Mouse (Mus musculus): Measurements from ENCODE around the gene Csnk1d. TPM values are rescaled to one million over a fixed set of nuclear protein-coding genes. Genes with fewer than 3 reads are reported as not detected.

The Csnk1d gene
- 73.3 TPM for polyA plus RNA-seq (2014; fragmentation: Illumina TruSeq; extraction: RNeasy Lipid Tissue Mini Kit (QIAGEN cat#74804); ENCODE audit: low read depth, low replicate concordance)

DNA sequence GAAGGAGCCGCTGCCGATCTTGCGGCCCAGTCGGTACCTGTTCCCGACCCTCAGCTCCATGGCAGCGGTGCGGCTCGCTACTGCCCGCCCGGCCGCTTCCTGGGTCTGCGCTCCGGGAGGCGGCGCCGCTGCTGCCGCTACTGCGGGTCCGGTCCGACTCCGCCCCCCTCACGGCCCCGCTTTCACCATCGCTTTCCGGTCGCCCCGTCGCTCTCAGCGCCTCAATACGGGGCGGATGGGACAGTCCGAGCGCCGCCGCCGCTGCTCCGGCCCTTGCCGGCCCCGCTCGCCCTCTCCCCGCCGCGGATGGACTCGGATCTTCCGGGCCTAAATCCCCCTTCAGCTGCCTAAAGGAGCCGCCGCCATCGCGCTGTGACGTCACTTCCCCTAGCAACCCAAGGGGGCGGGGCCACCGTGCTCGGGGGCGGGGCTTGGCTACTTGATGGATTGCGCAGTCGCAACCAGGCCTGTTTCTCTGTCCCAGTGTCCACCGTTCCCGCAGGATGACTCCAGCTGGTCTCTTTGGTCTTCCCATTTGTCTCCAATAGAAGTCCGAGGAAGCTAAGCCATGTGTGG lies at the start of gene Csnk1d:
TSS of gene Csnk1d (minus strand) at position 380 of the 576 bp plus-strand sequence.

DNA sequence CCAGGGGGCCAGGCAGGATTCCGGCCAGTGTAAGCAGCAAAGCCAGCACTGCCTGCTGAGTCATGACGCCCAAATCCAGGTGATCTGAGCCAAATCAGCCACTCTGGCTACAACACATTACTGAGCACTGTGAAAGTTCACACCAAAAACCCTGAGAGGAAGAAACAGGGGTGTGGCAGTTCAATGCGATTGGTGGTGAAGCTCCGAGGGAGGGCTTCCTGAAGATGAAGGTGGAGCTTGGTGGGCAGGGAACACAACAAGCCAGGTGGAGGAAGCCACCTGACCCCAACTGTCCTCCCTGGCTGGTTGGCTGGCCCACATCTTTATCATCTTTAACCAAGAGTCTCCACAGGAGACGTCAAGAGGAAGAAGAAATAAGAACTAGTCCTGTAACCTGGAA lies 48.2 kb upstream of the Csnk1d start, which contains the start of gene Cd7:
TSS of gene Cd7 (minus strand) at position 117 of the 400 bp plus-strand sequence.

DNA sequence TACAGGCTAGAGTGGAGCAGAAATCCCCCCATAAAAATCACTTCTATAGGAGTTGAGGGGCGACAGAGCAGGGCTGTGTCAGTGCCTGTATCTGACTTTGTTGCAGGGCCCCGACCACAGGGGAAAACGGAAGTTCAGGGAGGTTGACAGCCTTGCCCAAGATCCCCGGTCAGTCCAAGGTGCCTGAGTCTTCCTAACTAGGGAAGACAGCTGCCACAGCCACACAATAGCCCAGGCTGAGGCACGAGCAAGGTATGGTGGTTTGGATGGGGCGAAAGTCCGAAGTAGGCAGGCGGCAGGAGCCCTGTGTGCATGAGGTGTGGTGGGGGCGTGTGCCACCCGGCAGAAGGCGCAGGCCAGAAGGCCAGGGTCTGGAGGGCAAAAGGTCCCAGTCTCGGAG lies 42.8 kb downstream of the Csnk1d start, which contains the start of gene Slc16a3:
TSS of gene Slc16a3 (plus strand) at position 153 of the 400 bp plus-strand sequence.

DNA sequence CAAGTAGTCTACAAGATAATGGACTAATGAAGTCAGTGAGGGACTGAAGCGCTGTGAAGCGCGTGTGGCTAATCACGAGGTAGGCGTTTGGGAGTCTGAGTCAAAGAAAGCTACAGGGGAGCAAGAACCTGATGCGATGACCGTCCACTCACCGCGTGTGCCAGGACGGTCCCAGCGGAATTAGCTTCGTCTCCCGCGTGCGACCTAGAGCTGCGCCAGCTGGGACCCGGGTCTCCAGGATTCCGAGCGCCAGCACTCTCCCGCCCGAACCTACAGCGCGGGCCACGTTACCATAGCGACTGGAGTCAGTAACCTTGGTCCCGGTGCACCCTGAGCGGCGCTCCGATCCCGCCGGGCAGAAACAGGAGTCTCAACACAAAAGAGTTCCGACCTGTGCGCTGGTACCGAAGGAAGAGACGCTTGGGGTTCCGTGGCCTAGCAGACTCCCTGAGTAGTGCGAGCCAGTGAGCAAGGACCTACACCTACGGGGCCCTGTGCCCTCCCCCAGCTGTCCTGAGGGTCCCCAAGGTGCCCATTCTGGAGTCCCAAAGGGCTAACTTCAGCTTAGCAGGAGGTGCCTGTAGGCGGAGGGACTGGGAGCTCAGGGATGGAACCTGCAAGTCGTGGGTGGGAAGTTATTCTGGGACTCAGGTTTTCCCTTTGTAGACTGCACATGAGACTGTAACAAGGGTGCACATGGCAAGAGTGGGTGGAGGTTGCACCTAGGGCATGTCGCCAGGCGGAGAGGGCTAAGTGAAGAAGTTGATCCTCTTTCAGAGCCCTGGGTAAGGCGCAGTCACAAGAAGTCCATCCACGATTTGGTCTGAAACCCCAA lies 58.3 kb downstream of the Csnk1d start, which contains the start of gene Ccdc57:
TSS of gene Ccdc57 (minus strand) at position 309 of the 835 bp plus-strand sequence.

Other genes with a start within 250 kb of the Csnk1d start
- gene Hmga1b, start 228.5 kb downstream of the Csnk1d start, polyA plus RNA-seq (2014; fragmentation: Illumina TruSeq; extraction: RNeasy Lipid Tissue Mini Kit (QIAGEN cat#74804); ENCODE audit: low read depth, low replicate concordance): not detected
- gene Rfng, start 207.1 kb downstream of the Csnk1d start, polyA plus RNA-seq (2014; fragmentation: Illumina TruSeq; extraction: RNeasy Lipid Tissue Mini Kit (QIAGEN cat#74804); ENCODE audit: low read depth, low replicate concordance): not detected
- 30.7 TPM for gene Gps1, start 207.1 kb downstream of the Csnk1d start, polyA plus RNA-seq (2014; fragmentation: Illumina TruSeq; extraction: RNeasy Lipid Tissue Mini Kit (QIAGEN cat#74804); ENCODE audit: low read depth, low replicate concordance)
- gene Dus1l, start 194.9 kb downstream of the Csnk1d start, polyA plus RNA-seq (2014; fragmentation: Illumina TruSeq; extraction: RNeasy Lipid Tissue Mini Kit (QIAGEN cat#74804); ENCODE audit: low read depth, low replicate concordance): 4.8 TPM
- gene Fasn, start 166.8 kb downstream of the Csnk1d start, polyA plus RNA-seq (2014; fragmentation: Illumina TruSeq; extraction: RNeasy Lipid Tissue Mini Kit (QIAGEN cat#74804); ENCODE audit: low read depth, low replicate concordance): 10.8 TPM
- 1.2 TPM for gene Ccdc57, start 58.5 kb downstream of the Csnk1d start, polyA plus RNA-seq (2014; fragmentation: Illumina TruSeq; extraction: RNeasy Lipid Tissue Mini Kit (QIAGEN cat#74804); ENCODE audit: low read depth, low replicate concordance)
- gene Slc16a3, start 42.9 kb downstream of the Csnk1d start, polyA plus RNA-seq (2014; fragmentation: Illumina TruSeq; extraction: RNeasy Lipid Tissue Mini Kit (QIAGEN cat#74804); ENCODE audit: low read depth, low replicate concordance): 0.12 TPM
- gene Cd7, start 48.1 kb upstream of the Csnk1d start, polyA plus RNA-seq (2014; fragmentation: Illumina TruSeq; extraction: RNeasy Lipid Tissue Mini Kit (QIAGEN cat#74804); ENCODE audit: low read depth, low replicate concordance): not detected
- gene Sectm1b, start 72.2 kb upstream of the Csnk1d start, polyA plus RNA-seq (2014; fragmentation: Illumina TruSeq; extraction: RNeasy Lipid Tissue Mini Kit (QIAGEN cat#74804); ENCODE audit: low read depth, low replicate concordance): not detected
- gene Sectm1a, start 89.9 kb upstream of the Csnk1d start, polyA plus RNA-seq (2014; fragmentation: Illumina TruSeq; extraction: RNeasy Lipid Tissue Mini Kit (QIAGEN cat#74804); ENCODE audit: low read depth, low replicate concordance): not detected
- not detected for gene Tex19.2, start 127.3 kb upstream of the Csnk1d start, polyA plus RNA-seq (2014; fragmentation: Illumina TruSeq; extraction: RNeasy Lipid Tissue Mini Kit (QIAGEN cat#74804); ENCODE audit: low read depth, low replicate concordance)
- gene Tex19.1, start 154.8 kb upstream of the Csnk1d start, polyA plus RNA-seq (2014; fragmentation: Illumina TruSeq; extraction: RNeasy Lipid Tissue Mini Kit (QIAGEN cat#74804); ENCODE audit: low read depth, low replicate concordance): not detected
- not detected for gene Uts2r, start 168.9 kb upstream of the Csnk1d start, polyA plus RNA-seq (2014; fragmentation: Illumina TruSeq; extraction: RNeasy Lipid Tissue Mini Kit (QIAGEN cat#74804); ENCODE audit: low read depth, low replicate concordance)
- 6.6 TPM for gene Hexdc, start 213.1 kb upstream of the Csnk1d start, polyA plus RNA-seq (2014; fragmentation: Illumina TruSeq; extraction: RNeasy Lipid Tissue Mini Kit (QIAGEN cat#74804); ENCODE audit: low read depth, low replicate concordance)
- gene Ogfod3, start 213.4 kb upstream of the Csnk1d start, polyA plus RNA-seq (2014; fragmentation: Illumina TruSeq; extraction: RNeasy Lipid Tissue Mini Kit (QIAGEN cat#74804); ENCODE audit: low read depth, low replicate concordance): 3.3 TPM
- gene Cybc1, start 238.0 kb upstream of the Csnk1d start, polyA plus RNA-seq (2014; fragmentation: Illumina TruSeq; extraction: RNeasy Lipid Tissue Mini Kit (QIAGEN cat#74804); ENCODE audit: low read depth, low replicate concordance): 11.7 TPM
- 12.0 TPM for gene Narf, start 245.9 kb upstream of the Csnk1d start, polyA plus RNA-seq (2014; fragmentation: Illumina TruSeq; extraction: RNeasy Lipid Tissue Mini Kit (QIAGEN cat#74804); ENCODE audit: low read depth, low replicate concordance)